Mouse (Mus musculus) intestine, embryonic 14.5 days (tissue): ENCODE results near the gene Dcakd. TPM values are rescaled to one million over a fixed set of nuclear protein-coding genes. Genes with fewer than 3 reads are reported as not detected.

ENCODE experiments used
- ATAC-seq: fragments of 200-750 bp; cut with Nextera tagmentation; replicated peaks from 2 replicates; pipeline ENCODE4 v1.8.0; 2017; ENCODE audit warnings: low read depth, moderate number of reproducible peaks, moderate TSS enrichment, moderate library complexity; ENCODE audit not compliant: low FRiP score, low TSS enrichment
- DNase-seq: peaks from one replicate; pipeline ENCODE4 v3.0.0-alpha.2; 2018; ENCODE audit warnings: low spot score
- H3K27ac ChIP-seq: fragments of 300-500 bp; sonication (generic); 2 replicates; pipeline ENCODE4 v1.5.1; 2014; ENCODE audit warnings: low read depth, mild to moderate bottlenecking, control low read depth
- H3K27me3 ChIP-seq: fragments of 300-500 bp; sonication (generic); replicated peaks from 2 replicates; pipeline ENCODE4 v1.6.1; 2014; ENCODE audit warnings: low read length, control low read depth; ENCODE audit not compliant: control insufficient read depth, insufficient read depth
- H3K36me3 ChIP-seq: fragments of 300-500 bp; sonication (generic); 2 replicates; pipeline ENCODE4 v1.6.1; 2014; ENCODE audit warnings: low read length, control low read depth; ENCODE audit not compliant: control insufficient read depth, insufficient read depth
- H3K4me1 ChIP-seq: fragments of 300-500 bp; sonication (generic); replicated peaks from 2 replicates; pipeline ENCODE4 v1.6.1; 2014; ENCODE audit warnings: low read length, control low read depth, mixed read lengths; ENCODE audit not compliant: control insufficient read depth, insufficient read depth
- H3K4me2 ChIP-seq: fragments of 300-500 bp; sonication (generic); 2 replicates; pipeline ENCODE4 v1.6.1; 2014; ENCODE audit warnings: low read length
- H3K4me3 ChIP-seq: fragments of 300-500 bp; sonication (generic); 2 replicates; pipeline ENCODE4 v1.5.1; 2014; ENCODE audit warnings: low read depth, low read length, control low read depth, mixed read lengths
- H3K9ac ChIP-seq: fragments of 300-500 bp; sonication (generic); 2 replicates; pipeline ENCODE4 v1.6.1; 2014; ENCODE audit warnings: mild to moderate bottlenecking, low read length
- H3K9me3 ChIP-seq: fragments of 300-500 bp; sonication (generic); 2 replicates; pipeline ENCODE4 v1.6.1; 2016; ENCODE audit warnings: low read length, control low read depth; ENCODE audit not compliant: control insufficient read depth
- WGBS: fragments of 180-500 bp; shearing (Covaris S2); extraction: QIAGEN DNeasy Blood & Tissue Kit; methylation state at CpG from one replicate; pipeline ENCODE4 v1.1.7; 2014; 5-methylcytosine and 5-hydroxymethylcytosine counted together
- polyA plus RNA-seq: library from polyadenylated mRNA; unstranded; fragments of >200 nt; fragmentation: Nextera tagmentation; extraction: Ambion mirVana; gene quantifications from 2 replicates; pipeline ENCODE4 v1.2.1, GENCODE M21; 2014

Dcakd gene
- polyA plus RNA-seq, 1 experiment from 2014 or later, result 164 TPM

DNA sequence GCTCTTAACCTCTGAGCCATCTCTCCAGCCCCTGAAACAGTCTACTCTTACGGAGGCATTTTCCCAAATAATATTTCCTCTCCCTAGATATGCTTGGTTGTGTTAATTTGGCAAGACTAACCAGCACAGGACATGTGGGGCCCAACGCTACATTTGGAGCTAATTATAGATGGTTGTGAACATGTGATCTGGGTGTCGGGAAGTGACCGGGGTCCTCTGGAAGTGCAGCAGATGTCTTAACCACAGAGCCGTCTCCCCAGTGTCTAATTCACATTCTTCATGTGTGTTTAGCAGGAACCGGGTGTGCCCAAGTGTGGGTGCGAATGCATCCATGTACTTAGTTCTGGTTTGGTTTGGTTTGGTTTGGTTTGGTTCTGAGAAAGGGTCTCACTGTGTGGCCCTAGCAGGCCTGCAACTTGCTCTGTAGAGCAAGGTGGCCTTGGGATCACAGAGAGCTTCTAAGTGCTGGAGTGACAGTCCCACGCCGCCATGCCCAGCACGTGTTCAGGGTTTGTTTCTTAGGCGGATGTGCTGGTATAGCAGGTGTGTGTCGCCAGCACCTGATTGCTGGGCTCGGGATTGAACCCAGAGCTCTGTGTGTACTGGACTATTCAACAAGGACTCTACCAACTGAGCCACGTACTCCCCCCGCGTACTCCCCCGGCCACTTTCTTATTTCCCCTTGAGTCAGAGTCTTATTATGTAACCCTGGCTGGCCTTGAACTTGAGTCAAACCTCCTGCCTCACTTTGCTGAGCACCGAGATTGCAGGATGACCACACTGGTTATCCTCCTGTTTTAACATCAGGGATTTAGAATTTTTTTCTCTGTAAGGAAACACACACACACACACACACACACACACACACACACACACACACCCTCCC lies 25.3 kb upstream of the Dcakd start:
- ATAC-seq, result no peak
- Histone ChIP-seq H3K36me3 (peaks cover 78% of the 10 kb centered on the region), H3K27me3 (no peaks in the 10 kb centered on the region), H3K27ac (no peak overlapping the region), H3K9me3 (no peaks in the 10 kb centered on the region), H3K4me1 (no peaks in the 10 kb centered on the region), H3K4me2 (no peak overlapping the region), H3K9ac (no peak overlapping the region), H3K4me3 (no peak overlapping the region)
- no peak for DNase-seq
- WGBS, result 93% methylated on average over 18 of the region's 18 CpGs

DNA sequence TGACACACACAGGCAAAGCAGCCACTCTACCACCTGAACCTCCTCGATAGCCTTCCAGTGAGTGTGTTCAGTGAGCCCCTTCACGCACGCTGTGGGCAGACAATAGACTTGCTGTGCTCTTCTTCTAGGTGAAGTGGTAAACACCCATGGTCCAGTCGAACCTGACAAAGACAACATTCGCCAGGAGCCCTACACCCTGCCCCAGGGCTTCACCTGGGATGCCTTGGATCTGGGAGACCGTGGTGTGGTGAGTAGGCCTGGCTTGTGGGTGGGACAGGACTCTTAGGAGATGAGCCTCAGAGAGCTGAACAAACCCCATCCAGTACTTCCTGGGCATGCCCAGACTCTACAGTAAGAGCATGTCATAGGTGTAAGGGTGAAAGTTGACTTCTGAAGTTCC lies 23.9 kb upstream of the Dcakd start:
- no peak overlapping the region for H3K9ac ChIP-seq
- H3K4me3 ChIP-seq, result no peak overlapping the region
- H3K4me1 ChIP-seq, result no peaks in the 10 kb centered on the region
- peaks cover 71% of the 10 kb centered on the region for H3K36me3 ChIP-seq
- no peak for ATAC-seq
- H3K27me3 ChIP-seq, result no peaks in the 10 kb centered on the region
- no peak overlapping the region for H3K4me2 ChIP-seq
- no peak for DNase-seq
- 88% methylated on average over 6 of the region's 6 CpGs for WGBS
- H3K9me3 ChIP-seq, result no peaks in the 10 kb centered on the region
- no peak overlapping the region for H3K27ac ChIP-seq

DNA sequence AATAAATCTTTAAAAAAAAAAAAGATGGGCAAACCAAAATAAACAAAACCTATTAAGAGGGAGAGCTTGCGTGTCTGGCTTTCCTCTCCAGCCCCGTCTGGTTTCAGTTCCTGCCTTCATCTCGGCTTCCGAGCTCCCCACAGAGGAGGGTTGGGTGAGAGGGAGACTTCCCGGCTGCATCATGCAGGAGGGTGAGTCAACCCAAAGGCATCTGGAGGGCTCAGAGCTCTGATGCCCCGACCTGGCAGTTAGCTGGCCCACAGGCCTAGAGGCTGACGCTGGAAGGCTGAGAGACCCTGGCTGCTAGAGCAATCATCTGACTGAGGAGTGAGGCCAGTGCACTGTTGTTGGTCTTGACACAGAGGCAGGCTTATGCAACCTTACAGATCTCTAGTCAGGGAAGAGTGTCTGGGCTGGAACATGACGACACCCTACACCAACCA lies 23.1 kb upstream of the Dcakd start:
- H3K27ac ChIP-seq, result 0 out of 2 replicates have a peak overlapping the region, but pooled peaks have one; percentile 22
- no peak overlapping the region for H3K4me3 ChIP-seq
- H3K27me3 ChIP-seq, result no peaks in the 10 kb centered on the region
- no peak overlapping the region for H3K9ac ChIP-seq
- DNase-seq (no peak), ATAC-seq (no peak)
- no peaks in the 10 kb centered on the region for H3K9me3 ChIP-seq
- H3K4me2 ChIP-seq, result no peak overlapping the region
- H3K4me1 ChIP-seq, result no peaks in the 10 kb centered on the region
- 35% methylated on average over 8 of the region's 8 CpGs for WGBS
- H3K36me3 ChIP-seq, result peaks cover 71% of the 10 kb centered on the region

DNA sequence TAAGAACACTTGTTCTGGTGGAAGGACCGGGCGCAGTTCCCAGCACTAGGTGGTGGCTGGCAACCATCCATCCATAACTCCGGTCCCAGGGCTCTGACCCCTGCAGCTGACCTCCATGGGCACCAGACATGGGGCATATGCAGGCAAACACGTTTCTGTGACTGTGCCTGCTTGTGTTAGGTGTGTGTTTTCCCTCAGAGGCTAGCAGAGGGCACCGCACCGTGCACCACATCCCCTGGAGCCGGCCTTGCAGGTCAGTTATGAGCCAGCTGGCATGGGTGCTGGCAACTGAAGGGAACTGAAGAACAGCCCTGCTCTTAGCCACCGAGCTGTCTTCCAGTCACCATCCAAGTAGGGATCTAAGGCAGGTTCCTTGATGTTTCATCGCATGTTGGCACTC lies 22.0 kb upstream of the Dcakd start:
- no peak overlapping the region for H3K4me2 ChIP-seq

DNA sequence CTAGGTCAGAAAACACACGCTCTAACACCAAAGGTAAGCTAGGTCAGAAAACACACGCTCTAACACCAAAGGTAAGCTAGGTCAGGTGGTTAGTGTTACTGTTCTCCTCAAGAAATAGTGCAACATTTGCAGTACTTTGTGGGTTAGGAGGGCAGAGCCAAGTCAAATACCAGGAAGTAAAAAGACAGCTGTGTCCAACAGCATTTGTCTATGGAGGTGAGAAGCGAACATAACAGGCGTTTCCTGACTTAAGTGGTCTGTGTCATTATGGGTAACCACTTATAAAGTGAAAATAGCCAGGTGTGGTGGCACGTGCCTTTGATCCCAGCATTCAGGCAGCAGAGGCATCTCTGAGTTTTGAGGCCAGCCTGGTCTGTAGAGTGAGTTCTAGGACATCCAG lies 21.5 kb upstream of the Dcakd start:
- no peaks in the 10 kb centered on the region for H3K4me1 ChIP-seq
- H3K27me3 ChIP-seq, result no peaks in the 10 kb centered on the region
- no peaks in the 10 kb centered on the region for H3K9me3 ChIP-seq
- no peak overlapping the region for H3K9ac ChIP-seq
- WGBS, result 90% methylated on average over 5 of the region's 5 CpGs
- H3K27ac ChIP-seq, result no peak overlapping the region
- H3K36me3 ChIP-seq, result peaks cover 74% of the 10 kb centered on the region
- DNase-seq (no peak), ATAC-seq (no peak)
- H3K4me3 ChIP-seq, result no peak overlapping the region
- no peak overlapping the region for H3K4me2 ChIP-seq

More for the DNA sequence above, 22.0 kb upstream of the Dcakd start:
- Histone ChIP-seq H3K27me3 (no peaks in the 10 kb centered on the region), H3K4me1 (no peaks in the 10 kb centered on the region), H3K9me3 (no peaks in the 10 kb centered on the region), H3K36me3 (peaks cover 71% of the 10 kb centered on the region), H3K27ac (no peak overlapping the region), H3K9ac (no peak overlapping the region), H3K4me3 (no peak overlapping the region)
- WGBS, result 87% methylated on average over 9 of the region's 9 CpGs
- DNase-seq (no peak), ATAC-seq (no peak)

DNA sequence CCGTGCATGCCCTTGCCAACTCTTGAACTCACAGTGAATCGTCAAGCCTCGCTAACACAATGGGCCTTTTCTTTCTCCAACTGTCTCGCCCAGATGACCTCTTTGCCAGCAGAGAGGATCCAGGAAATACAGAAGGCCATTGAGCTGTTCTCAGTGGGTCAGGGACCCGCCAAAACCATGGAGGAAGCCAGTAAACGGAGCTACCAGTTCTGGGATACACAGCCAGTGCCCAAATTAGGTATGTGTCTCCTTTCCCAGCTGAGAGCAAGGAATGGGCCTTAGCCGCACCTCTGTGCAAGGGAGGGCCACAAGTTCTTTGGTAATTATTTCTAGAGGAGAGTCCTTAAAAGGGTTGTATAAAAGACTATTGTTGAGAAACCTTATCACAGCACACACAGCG lies 18.2 kb upstream of the Dcakd start:
- Histone ChIP-seq H3K9me3 (no peaks in the 10 kb centered on the region), H3K4me1 (no peaks in the 10 kb centered on the region), H3K36me3 (peaks cover 66% of the 10 kb centered on the region), H3K27ac (no peak overlapping the region), H3K4me2 (no peak overlapping the region), H3K9ac (no peak overlapping the region), H3K27me3 (no peaks in the 10 kb centered on the region), H3K4me3 (no peak overlapping the region)
- ATAC-seq (no peak), DNase-seq (no peak)
- 78% methylated on average over 8 of the region's 8 CpGs for WGBS

DNA sequence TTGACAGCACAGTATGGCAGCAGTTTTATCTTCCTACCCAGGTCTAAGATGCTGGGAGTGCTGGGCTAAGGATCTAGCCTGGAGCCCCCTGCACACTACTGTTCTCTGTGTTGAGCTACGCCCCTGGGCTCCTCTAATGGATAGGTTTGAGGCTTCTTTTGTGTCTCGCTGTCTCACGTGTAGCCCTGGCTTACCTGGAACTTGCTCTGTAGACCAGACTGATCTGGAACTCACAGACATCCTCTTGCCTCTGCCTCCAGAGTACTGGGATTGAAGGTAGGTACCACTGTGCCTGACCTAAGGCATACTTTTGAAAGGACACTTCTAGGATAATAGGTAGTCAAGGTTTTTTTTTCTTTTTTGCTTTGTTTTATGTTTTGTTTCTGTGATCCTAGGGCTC lies 15.8 kb upstream of the Dcakd start:
- Histone ChIP-seq H3K9me3 (no peaks in the 10 kb centered on the region), H3K36me3 (peaks cover 51% of the 10 kb centered on the region), H3K9ac (no peak overlapping the region), H3K4me1 (no peaks in the 10 kb centered on the region), H3K4me3 (no peak overlapping the region), H3K27ac (no peak overlapping the region), H3K27me3 (no peaks in the 10 kb centered on the region), H3K4me2 (no peak overlapping the region)
- DNase-seq (no peak), ATAC-seq (no peak)
- 95% methylated on average over 3 of the region's 3 CpGs for WGBS

DNA sequence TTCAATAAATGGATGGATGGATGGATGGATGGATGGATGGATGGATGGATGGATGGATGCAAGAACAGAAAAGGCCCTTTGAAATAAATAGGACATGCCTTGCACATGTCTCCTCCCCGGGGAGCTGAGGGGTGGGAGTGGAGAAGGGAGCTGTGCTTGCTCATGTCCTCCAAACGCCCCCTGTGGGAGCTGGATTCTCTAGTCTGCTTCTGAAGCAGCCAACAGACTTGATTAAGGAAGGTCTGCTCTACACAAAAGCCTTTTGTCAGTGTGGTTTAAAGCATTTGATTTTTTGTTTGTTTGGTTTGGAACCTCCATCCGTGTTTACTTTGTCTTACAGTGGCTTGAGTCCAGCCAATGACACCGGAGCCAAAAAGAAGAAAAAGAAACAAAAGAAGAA lies 14.7 kb upstream of the Dcakd start:
- Histone ChIP-seq H3K4me2 (no peak overlapping the region), H3K4me1 (no peaks in the 10 kb centered on the region), H3K27me3 (no peaks in the 10 kb centered on the region), H3K36me3 (peaks cover 51% of the 10 kb centered on the region), H3K9me3 (no peaks in the 10 kb centered on the region), H3K27ac (no peak overlapping the region), H3K9ac (no peak overlapping the region), H3K4me3 (no peak overlapping the region)
- DNase-seq (no peak), ATAC-seq (no peak)
- WGBS, result 76% methylated on average over 4 of the region's 4 CpGs

DNA sequence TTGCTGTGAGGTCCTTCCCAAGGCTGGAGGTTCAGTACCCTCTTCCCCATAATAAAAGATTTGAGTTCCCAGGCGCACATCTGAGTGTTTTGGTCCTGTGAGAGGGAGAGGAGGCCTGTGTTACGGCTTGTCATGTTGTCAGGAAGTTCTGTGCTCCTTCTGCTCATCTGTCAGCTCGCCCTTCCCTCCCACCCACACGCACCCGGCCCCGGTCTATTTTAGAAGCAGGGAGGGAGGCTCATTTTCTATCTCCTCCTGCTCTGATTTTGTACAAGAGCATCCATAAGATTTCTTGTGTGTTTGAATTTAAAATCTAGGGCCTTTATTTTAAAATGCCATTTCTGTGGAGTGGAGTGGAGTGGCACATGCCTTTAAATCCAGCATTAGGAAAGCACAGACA lies 9.9 kb upstream of the Dcakd start:
- Histone ChIP-seq H3K27ac (no peak overlapping the region), H3K4me2 (no peak overlapping the region), H3K27me3 (no peaks in the 10 kb centered on the region), H3K4me3 (no peak overlapping the region), H3K9ac (no peak overlapping the region), H3K9me3 (no peaks in the 10 kb centered on the region), H3K4me1 (no peaks in the 10 kb centered on the region), H3K36me3 (peaks cover 15% of the 10 kb centered on the region)
- ATAC-seq (no peak), DNase-seq (no peak)
- WGBS, result 79% methylated on average over 6 of the region's 6 CpGs
